Mouse (Mus musculus): Measurements from ENCODE around the gene Tcl1. TPM values are rescaled to one million over a fixed set of nuclear protein-coding genes. Genes with fewer than 3 reads are reported as not detected.

The Tcl1 gene
- polyA plus RNA-seq, 1 experiment from 2014 or later, result not detected

- no peak for ATAC-seq
- H3K36me3 ChIP-seq (ENCODE audit: poor library complexity, severe bottlenecking), result no peaks in the 10 kb centered on the region
- no peak overlapping the region for H3K4me2 ChIP-seq
- H3K9me3 ChIP-seq (replicated peaks), result no peaks in the 10 kb centered on the region
- H3K9ac ChIP-seq, result no peak overlapping the region
- 95% methylated on average over 2 of the region's 2 CpGs for WGBS
- H3K4me3 ChIP-seq, result no peak overlapping the region
- H3K27ac ChIP-seq, result no peak overlapping the region
- H3K27me3 ChIP-seq, result no peaks in the 10 kb centered on the region
- no peaks in the 10 kb centered on the region for H3K4me1 ChIP-seq
Observed at GRCm38 (mm10) chr12:105173366-105173765, 49.2 kb downstream of the Tcl1 start.

Other genes starting within 250 kb of the Tcl1 start
- 0.12 and 0.16 TPM in 2 replicates for gene Syne3, start 213.0 kb downstream of the Tcl1 start, polyA plus RNA-seq (2015; fragmentation: Nextera tagmentation; extraction: Ambion mirVana)
- gene Glrx5, start 190.1 kb downstream of the Tcl1 start, polyA plus RNA-seq (2015; fragmentation: Nextera tagmentation; extraction: Ambion mirVana), result 140 and 148 TPM in 2 replicates
- gene Tcl1b2, start 76.8 kb downstream of the Tcl1 start, polyA plus RNA-seq (2015; fragmentation: Nextera tagmentation; extraction: Ambion mirVana), result not detected in 2 replicates
- gene Tcl1b1, start 63.1 kb downstream of the Tcl1 start, polyA plus RNA-seq (2015; fragmentation: Nextera tagmentation; extraction: Ambion mirVana), result not detected in 2 replicates
- gene Tcl1b5, start 46.4 kb downstream of the Tcl1 start, polyA plus RNA-seq (2015; fragmentation: Nextera tagmentation; extraction: Ambion mirVana), result not detected in 2 replicates
- gene Tcl1b3, start 31.8 kb downstream of the Tcl1 start, polyA plus RNA-seq (2015; fragmentation: Nextera tagmentation; extraction: Ambion mirVana), result not detected in 2 replicates
- not detected in 2 replicates for gene Tcl1b4, start 20.8 kb downstream of the Tcl1 start, polyA plus RNA-seq (2015; fragmentation: Nextera tagmentation; extraction: Ambion mirVana)
- 2.0 and 2.7 TPM in 2 replicates for gene Tunar, start 111.1 kb upstream of the Tcl1 start, polyA plus RNA-seq (2015; fragmentation: Nextera tagmentation; extraction: Ambion mirVana)
- 9.1 and 10.3 TPM in 2 replicates for gene D430019H16Rik, start 231.1 kb upstream of the Tcl1 start, polyA plus RNA-seq (2015; fragmentation: Nextera tagmentation; extraction: Ambion mirVana)